Mouse (Mus musculus) heart, adult 2 months (tissue): ENCODE data around the gene Itga1. TPM values are rescaled to one million over a fixed set of nuclear protein-coding genes. Genes with fewer than 3 reads are reported as not detected.
A peak's percentile ranks its signal among the peaks of the same experiment; 100 is the strongest.

Source experiments
- DNase-seq, 2 experiments: peaks; one replicate each; pipeline ENCODE4 v3.0.0; 2021
- H3K27ac ChIP-seq: fragments of 200-600 bp; 2 replicates; pipeline ENCODE4 v1.8.1; 2022
- H3K27me3 ChIP-seq: fragments of 200-500 bp; 2 replicates; pipeline ENCODE4 v1.6.1; 2012; ENCODE audit warnings: mild to moderate bottlenecking, low read length, inconsistent platforms, mixed read lengths; ENCODE audit not compliant: control insufficient read depth, insufficient read depth
- H3K36me3 ChIP-seq: fragments of 200-500 bp; 2 replicates; pipeline ENCODE4 v1.6.1; 2012; ENCODE audit warnings: low read length, inconsistent platforms; ENCODE audit not compliant: control insufficient read depth, insufficient read depth
- H3K4me1 ChIP-seq: fragments of 200-500 bp; 2 replicates; pipeline ENCODE4 v1.6.1; 2011; ENCODE audit warnings: low read length; ENCODE audit not compliant: control insufficient read depth, insufficient read depth
- H3K4me3 ChIP-seq: fragments of 200-600 bp; 2 replicates; pipeline ENCODE4 v1.8.1; 2022
- H3K79me2 ChIP-seq: fragments of 200-500 bp; replicated peaks from 2 replicates; pipeline ENCODE4 v1.6.1; 2012; ENCODE audit warnings: mild to moderate bottlenecking, inconsistent platforms, low read length, moderate library complexity, mixed read lengths; ENCODE audit not compliant: control insufficient read depth, insufficient read depth
- H3K9ac ChIP-seq: fragments of 200-500 bp; 2 replicates; pipeline ENCODE4 v1.6.1; 2012; ENCODE audit warnings: low read depth, mild to moderate bottlenecking, control low read depth, inconsistent platforms, low read length, mixed read lengths
- CTCF ChIP-seq: fragments of 200-600 bp; IDR thresholded peaks from 2 replicates; pipeline ENCODE4 v1.8.1; 2022; ENCODE audit warnings: antibody characterized with exemption, mild to moderate bottlenecking, moderate library complexity
- EP300 ChIP-seq: fragments of 200-500 bp; IDR thresholded peaks from 2 replicates; pipeline ENCODE4 v1.6.1; 2011; ENCODE audit warnings: low read depth, low read length, control low read depth; ENCODE audit not compliant: insufficient read depth
- POLR2A ChIP-seq: fragments of 200-500 bp; IDR thresholded peaks from 2 replicates; pipeline ENCODE4 v1.6.1; 2011; ENCODE audit warnings: mild to moderate bottlenecking, low read depth, low read length, control low read depth; ENCODE audit not compliant: insufficient read depth
- WGBS: fragments of 180-500 bp; shearing (Covaris S2); methylation state at CpG from one replicate; pipeline ENCODE4 v1.1.7; 2018; 5-methylcytosine and 5-hydroxymethylcytosine counted together
- intact Hi-C: fragments of 180-260 bp; cut with DNase I; formaldehyde crosslinking; loops from one replicate; pipeline ENCODE4 v1.15.1; 2025
- polyA plus RNA-seq: library from polyadenylated mRNA; depleted of rRNA; stranded (reverse); fragments of >200 nt; gene quantifications from 2 replicates; pipeline ENCODE4 v1.2.3, GENCODE M21; 2012
- total RNA-seq, 2 experiments: library from RNA; stranded (reverse); gene quantifications; 2 replicates each; pipeline ENCODE4 v1.2.3; 2021

The Itga1 gene
- total and polyA plus RNA-seq, 3 experiments: 6.8 to 34.8 (median 34.8) TPM

DNA sequence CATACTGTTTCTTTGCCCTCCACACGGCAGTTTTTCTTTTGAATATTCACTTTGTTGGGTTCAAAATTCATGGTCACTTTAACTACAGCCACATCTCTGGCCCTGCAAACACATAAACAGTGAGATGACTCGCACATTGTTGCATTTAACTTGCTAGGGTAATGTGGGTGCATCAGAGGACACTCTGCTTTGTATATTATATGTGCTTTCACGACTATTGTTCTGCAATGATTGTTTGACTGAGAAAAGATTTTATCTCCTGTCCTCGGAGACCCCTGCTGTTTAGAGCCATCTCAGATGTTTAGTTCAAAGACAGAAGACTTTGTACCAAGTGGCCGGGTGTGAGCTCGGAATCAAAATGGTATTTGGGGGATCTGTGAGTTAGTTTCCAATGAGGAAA is 114.1 kb downstream of the Itga1 start:
- Histone ChIP-seq H3K36me3 (peaks cover 19% of the 10 kb centered on the region), H3K4me3 (no peak overlapping the region), H3K27ac (peak overlapping the region; percentile 58), H3K27me3 (no peaks in the 10 kb centered on the region), H3K9ac (no peak overlapping the region), H3K4me1 (peaks cover 2% of the 10 kb centered on the region; the same call in 1 of the 2 replicates), H3K79me2 (no peaks in the 10 kb centered on the region)
- DNase-seq: no peak
- intact Hi-C loops: loop anchor here (2.0 to 10.0 kb wide), 3 partner anchors 115 to 1727 kb away; partner anchors contain the start of genes Gm49395 and Itga1
- WGBS: 33% methylated on average over 6 of the region's 6 CpGs
- TF ChIP-seq CTCF (no peak), POLR2A (no peak)

DNA sequence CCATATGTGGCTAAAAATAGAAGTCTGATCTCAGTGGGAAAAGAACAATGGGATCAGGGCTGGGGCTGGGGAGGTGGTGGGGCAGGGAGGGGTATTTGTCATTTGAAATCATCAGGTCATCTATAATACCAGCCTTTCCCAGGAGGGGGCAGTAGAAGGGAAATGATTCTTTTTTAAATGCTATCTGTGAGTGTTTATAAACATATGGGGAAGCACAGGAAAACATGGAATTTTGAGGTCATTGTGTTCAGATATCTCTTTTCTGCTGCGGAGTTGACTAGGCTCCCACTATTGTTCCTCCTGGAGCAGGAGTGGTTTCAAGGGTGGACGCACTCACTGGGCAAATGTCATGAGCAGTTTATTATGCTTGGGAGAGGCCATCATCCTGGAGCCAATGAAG is 114.6 kb downstream of the Itga1 start:
- H3K9ac ChIP-seq: no peak overlapping the region
- peaks cover 2% of the 10 kb centered on the region; the same call in 1 of the 2 replicates for H3K4me1 ChIP-seq
- H3K27me3 ChIP-seq: no peaks in the 10 kb centered on the region
- no peaks in the 10 kb centered on the region for H3K79me2 ChIP-seq
- intact Hi-C loops: loop anchor here (2.0 to 10.0 kb wide), 3 partner anchors 115 to 1728 kb away; partner anchors contain the start of genes Gm49395 and Itga1
- peak overlapping the region; percentile 58 for H3K27ac ChIP-seq
- no peak overlapping the region for H3K4me3 ChIP-seq
- TF ChIP-seq EP300 (peak; percentile 50; the same call in 1 of the 2 replicates), POLR2A (no peak), CTCF (peak; percentile 78)
- H3K36me3 ChIP-seq: peaks cover 19% of the 10 kb centered on the region
- DNase-seq: peak; percentile 32 to 34
- WGBS: 20% methylated on average over 2 of the region's 2 CpGs

DNA sequence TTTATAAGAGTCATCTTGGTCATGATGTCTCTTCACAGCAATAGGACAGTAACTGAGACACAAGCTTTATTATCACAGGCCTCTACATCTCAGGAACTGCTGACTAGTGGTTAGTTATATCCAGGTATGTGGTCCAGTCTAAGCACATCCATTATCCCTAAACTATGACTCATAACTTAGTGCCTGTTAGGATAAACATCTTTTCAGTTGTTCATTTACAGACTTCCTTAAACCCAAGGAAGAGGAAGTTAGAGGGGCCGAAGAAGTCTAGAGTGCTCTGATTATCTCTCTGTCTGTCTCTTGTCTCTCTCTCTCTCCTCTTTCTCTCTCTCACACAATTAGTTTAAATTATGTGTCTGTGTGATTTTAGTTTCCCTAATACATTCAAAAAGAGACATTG is 117.1 kb downstream of the Itga1 start:
- peaks cover 19% of the 10 kb centered on the region for H3K36me3 ChIP-seq
- no peak overlapping the region for H3K9ac ChIP-seq
- WGBS: 40% methylated on average over 1 of the region's 1 CpGs
- no peak overlapping the region for H3K27ac ChIP-seq
- peaks cover 2% of the 10 kb centered on the region; the same call in 1 of the 2 replicates for H3K4me1 ChIP-seq
- H3K4me3 ChIP-seq: no peak overlapping the region
- H3K79me2 ChIP-seq: no peaks in the 10 kb centered on the region
- TF ChIP-seq EP300 (no peak), POLR2A (no peak), CTCF (no peak)
- H3K27me3 ChIP-seq: no peaks in the 10 kb centered on the region
- DNase-seq: no peak
- intact Hi-C loops: loop anchor here (5.0 to 10.0 kb wide), 2 partner anchors 118 to 1730 kb away; partner anchors contain the start of genes Gm49395 and Itga1

DNA sequence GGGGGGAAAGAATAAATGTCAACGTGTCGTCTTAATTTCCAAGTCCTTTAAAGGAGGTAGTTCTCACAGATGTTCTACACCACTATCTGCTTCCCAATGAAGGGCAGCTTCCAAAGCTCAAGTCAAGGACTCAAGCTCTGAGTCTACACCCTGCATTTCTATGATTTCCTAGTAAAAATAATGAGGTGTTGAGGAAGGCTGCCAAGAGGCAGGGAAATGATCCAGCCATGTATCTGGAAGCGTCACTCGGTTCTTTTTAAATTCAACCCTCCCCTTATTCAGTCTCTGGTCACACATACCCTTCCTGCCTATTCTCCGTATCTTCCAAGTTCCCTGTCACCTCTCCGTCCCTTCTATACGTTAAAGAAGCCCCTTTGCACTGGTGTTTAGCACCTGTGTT is 118.6 kb downstream of the Itga1 start:
- TF ChIP-seq CTCF (no peak), POLR2A (no peak), EP300 (no peak)
- no peak overlapping the region for H3K27ac ChIP-seq
- peaks cover 2% of the 10 kb centered on the region; the same call in 1 of the 2 replicates for H3K4me1 ChIP-seq
- no peak overlapping the region for H3K4me3 ChIP-seq
- H3K27me3 ChIP-seq: no peaks in the 10 kb centered on the region
- intact Hi-C loops: loop anchor here (10.0 kb wide), 1 partner anchor 1732 kb away; no protein-coding TSS in a partner anchor
- no peaks in the 10 kb centered on the region for H3K79me2 ChIP-seq
- peaks cover 9% of the 10 kb centered on the region for H3K36me3 ChIP-seq
- DNase-seq: no peak
- H3K9ac ChIP-seq: no peak overlapping the region
- WGBS: 74% methylated on average over 7 of the region's 7 CpGs

DNA sequence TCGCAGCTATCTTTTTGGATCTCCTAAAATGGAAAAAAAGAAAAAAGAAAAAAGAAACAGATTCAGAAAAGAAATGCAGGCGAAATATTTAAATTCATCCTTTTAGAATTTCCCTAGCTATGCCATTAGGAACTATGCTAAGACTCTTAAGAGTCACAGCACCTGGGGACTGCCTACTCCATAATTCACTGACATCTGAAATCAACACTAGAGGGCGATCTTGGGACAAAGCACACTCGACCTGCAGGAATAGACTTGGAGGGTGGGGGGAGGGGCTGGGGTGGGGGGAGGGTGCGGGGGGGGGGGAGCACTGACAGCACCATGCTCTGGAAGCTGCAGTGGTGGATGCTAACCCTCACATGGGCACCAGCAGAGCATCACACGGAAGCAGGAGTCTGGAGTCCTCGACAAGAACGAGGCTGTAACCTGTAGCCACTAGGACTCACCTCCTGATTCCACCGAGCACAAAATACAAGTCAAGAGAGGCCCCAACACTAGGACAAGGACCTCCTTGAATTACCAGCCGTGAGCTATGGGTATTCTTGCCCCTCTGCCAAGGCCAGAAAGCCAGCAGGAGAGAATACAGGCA is 120.8 kb downstream of the Itga1 start:
- no peaks in the 10 kb centered on the region for H3K27me3 ChIP-seq
- H3K9ac ChIP-seq: no peak overlapping the region
- no peaks in the 10 kb centered on the region for H3K4me1 ChIP-seq
- no peak for DNase-seq
- intact Hi-C loops: loop anchor here (10.0 kb wide), 1 partner anchor 1734 kb away; no protein-coding TSS in a partner anchor
- no peak overlapping the region for H3K27ac ChIP-seq
- no peak overlapping the region for H3K4me3 ChIP-seq
- TF ChIP-seq CTCF: peak; percentile 62
- no peak for TF ChIP-seq POLR2A
- no peak for TF ChIP-seq EP300
- H3K36me3 ChIP-seq: no peaks in the 10 kb centered on the region
- no peaks in the 10 kb centered on the region for H3K79me2 ChIP-seq
- 62% methylated on average over 10 of the region's 10 CpGs for WGBS

DNA sequence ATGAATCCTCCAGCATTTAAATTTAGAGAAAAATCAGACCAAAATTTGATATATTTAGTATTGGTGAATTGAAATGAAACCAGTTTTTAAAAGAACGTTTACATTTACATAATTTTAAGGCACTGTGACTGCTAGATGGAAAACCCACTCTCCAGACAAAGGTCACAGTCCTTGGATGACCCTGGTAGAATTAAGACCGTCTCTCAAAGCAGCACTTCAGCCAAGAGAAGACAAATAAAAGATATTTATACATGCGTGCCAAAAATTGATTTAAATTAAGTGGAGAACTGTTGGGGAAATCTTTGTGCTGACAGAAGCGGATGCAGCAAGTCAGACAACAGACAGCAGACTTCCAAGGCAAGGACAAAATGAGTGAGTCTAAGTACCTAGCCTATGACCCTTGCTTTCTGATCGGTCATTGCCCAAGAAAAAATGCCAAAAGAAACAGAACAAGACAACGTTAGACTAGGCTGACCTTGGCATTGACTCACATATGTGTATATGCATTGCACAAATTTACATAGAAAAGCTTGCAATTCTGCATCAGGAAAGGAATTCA is 127.2 kb downstream of the Itga1 start:
- Histone ChIP-seq H3K79me2 (no peaks in the 10 kb centered on the region), H3K27me3 (no peaks in the 10 kb centered on the region), H3K4me3 (no peak overlapping the region), H3K4me1 (no peaks in the 10 kb centered on the region), H3K27ac (no peak overlapping the region), H3K9ac (no peak overlapping the region), H3K36me3 (no peaks in the 10 kb centered on the region)
- DNase-seq: no peak
- intact Hi-C loops: no loop called here
- 65% methylated on average over 6 of the region's 6 CpGs for WGBS
- TF ChIP-seq POLR2A (no peak), EP300 (no peak), CTCF (no peak)
